Mouse (Mus musculus) ES-Bruce4 (cell line): Measurements from ENCODE around the gene Ext2. TPM values are rescaled to one million over a fixed set of nuclear protein-coding genes. Genes with fewer than 3 reads are reported as not detected.

Source experiments
- H3K27ac ChIP-seq: 2 replicates; pipeline ENCODE4 v1.5.1; 2012; ENCODE audit warnings: low read length, inconsistent platforms; ENCODE audit not compliant: insufficient read depth
- H3K27me3 ChIP-seq: 2 replicates; pipeline ENCODE4 v1.6.1; 2012; ENCODE audit warnings: mild to moderate bottlenecking, low read length, inconsistent platforms; ENCODE audit not compliant: control insufficient read depth, poor library complexity, insufficient read depth, severe bottlenecking
- H3K36me3 ChIP-seq: 2 replicates; pipeline ENCODE4 v1.6.1; 2012; ENCODE audit warnings: inconsistent platforms, mild to moderate bottlenecking, low read length, moderate library complexity; ENCODE audit not compliant: control insufficient read depth, poor library complexity, insufficient read depth, severe bottlenecking
- H3K4me1 ChIP-seq: one replicate; pipeline ENCODE4 v1.8.1; 2011; ENCODE audit warnings: low read length; ENCODE audit not compliant: control insufficient read depth, insufficient read depth
- H3K4me3 ChIP-seq: 2 replicates; pipeline ENCODE4 v1.5.1; 2011; ENCODE audit warnings: low read depth, mild to moderate bottlenecking, low read length
- H3K9ac ChIP-seq: 2 replicates; pipeline ENCODE4 v1.6.1; 2012; ENCODE audit warnings: low read depth, mild to moderate bottlenecking, inconsistent platforms; ENCODE audit not compliant: poor library complexity, severe bottlenecking
- H3K9me3 ChIP-seq: replicated peaks from 2 replicates; pipeline ENCODE4 v1.6.1; 2012; ENCODE audit warnings: mild to moderate bottlenecking, low read length, inconsistent platforms; ENCODE audit not compliant: control insufficient read depth, poor library complexity, insufficient read depth, severe bottlenecking
- CTCF ChIP-seq: IDR thresholded peaks from one replicate; pipeline ENCODE4 v1.8.1; 2011; ENCODE audit warnings: low read depth, low read length
- EP300 ChIP-seq: IDR thresholded peaks from 2 replicates; pipeline ENCODE4 v1.6.1; 2011; ENCODE audit warnings: low read depth, low read length; ENCODE audit not compliant: insufficient read depth
- POLR2A ChIP-seq: IDR thresholded peaks from one replicate; pipeline ENCODE4 v1.8.1; 2011; ENCODE audit warnings: low read length; ENCODE audit not compliant: insufficient read depth
- polyA plus RNA-seq: library from polyadenylated mRNA; stranded (reverse); fragments of >200 nt; gene quantifications from 2 replicates; pipeline ENCODE4 v1.2.4, GENCODE M21; 2011; ENCODE audit warnings: low read depth; ENCODE audit not compliant: missing spikeins, insufficient read depth, insufficient read length

The Ext2 gene
- polyA plus RNA-seq, 1 experiment: 32.8 TPM

GRCm38 (mm10) chr2:93754366-93754765 lies 68.0 kb downstream of the Ext2 start:
- Histone ChIP-seq H3K9ac (no peak overlapping the region), H3K36me3 (no peaks in the 10 kb centered on the region), H3K27ac (no peak overlapping the region), H3K9me3 (no peaks in the 10 kb centered on the region), H3K27me3 (no peaks in the 10 kb centered on the region), H3K4me3 (no peak overlapping the region), H3K4me1 (no peaks in the 10 kb centered on the region)
- TF ChIP-seq EP300 (no peak), CTCF (no peak), POLR2A (no peak)

GRCm38 (mm10) chr2:93753147-93753758 lies 69.1 kb downstream of the Ext2 start:
- no peaks in the 10 kb centered on the region for H3K27me3 ChIP-seq
- H3K9me3 ChIP-seq: no peaks in the 10 kb centered on the region
- H3K4me3 ChIP-seq: no peak overlapping the region
- TF ChIP-seq EP300 (no peak), POLR2A (no peak), CTCF (no peak)
- H3K36me3 ChIP-seq: no peaks in the 10 kb centered on the region
- H3K27ac ChIP-seq: no peak overlapping the region
- no peak overlapping the region for H3K9ac ChIP-seq
- H3K4me1 ChIP-seq: no peaks in the 10 kb centered on the region

GRCm38 (mm10) chr2:93749709-93750108 lies 72.7 kb downstream of the Ext2 start:
- Histone ChIP-seq H3K27ac (no peak overlapping the region), H3K9ac (no peak overlapping the region), H3K4me1 (no peaks in the 10 kb centered on the region), H3K27me3 (no peaks in the 10 kb centered on the region), H3K36me3 (no peaks in the 10 kb centered on the region), H3K4me3 (no peak overlapping the region), H3K9me3 (no peaks in the 10 kb centered on the region)
- TF ChIP-seq POLR2A (no peak), EP300 (no peak)

- Histone ChIP-seq H3K4me1 (no peaks in the 10 kb centered on the region), H3K9ac (no peak overlapping the region), H3K4me3 (no peak overlapping the region), H3K9me3 (no peaks in the 10 kb centered on the region), H3K27me3 (no peaks in the 10 kb centered on the region), H3K27ac (no peak overlapping the region), H3K36me3 (no peaks in the 10 kb centered on the region)
- TF ChIP-seq CTCF: no peak
- TF ChIP-seq POLR2A: no peak
- TF ChIP-seq EP300: no peak
These were observed 74.7 kb downstream of the Ext2 start for GRCm38 (mm10) chr2:93747538-93748126.

GRCm38 (mm10) chr2:93746620-93747019 lies 75.7 kb downstream of the Ext2 start:
- Histone ChIP-seq H3K9me3 (no peaks in the 10 kb centered on the region), H3K36me3 (no peaks in the 10 kb centered on the region), H3K27me3 (no peaks in the 10 kb centered on the region), H3K4me1 (no peaks in the 10 kb centered on the region), H3K27ac (no peak overlapping the region), H3K9ac (no peak overlapping the region), H3K4me3 (no peak overlapping the region)
- no peak for TF ChIP-seq CTCF
- no peak for TF ChIP-seq POLR2A
- TF ChIP-seq EP300: no peak

- Histone ChIP-seq H3K4me3 (no peak overlapping the region), H3K9ac (no peak overlapping the region), H3K27me3 (no peaks in the 10 kb centered on the region), H3K36me3 (no peaks in the 10 kb centered on the region), H3K9me3 (no peaks in the 10 kb centered on the region), H3K4me1 (no peaks in the 10 kb centered on the region), H3K27ac (no peak overlapping the region)
- TF ChIP-seq POLR2A (no peak), CTCF (no peak), EP300 (no peak)
These were observed 76.2 kb downstream of the Ext2 start for GRCm38 (mm10) chr2:93746162-93746561.
